Mouse (Mus musculus) heart, postnatal 0 days (tissue): Measurements from ENCODE around the gene Nrxn1. TPM values are rescaled to one million over a fixed set of nuclear protein-coding genes. Genes with fewer than 3 reads are reported as not detected.
"Not testable (repeated sequence)": the region's sequence is repeated elsewhere in the genome, so short reads cannot be mapped to it uniquely, and the experiment has no call there.

Experiments
- ATAC-seq: fragments of 200-750 bp; cut with Nextera tagmentation; 2 replicates; pipeline ENCODE4 v1.8.0; 2017; ENCODE audit warnings: low read depth, moderate number of reproducible peaks, moderate library complexity; ENCODE audit not compliant: insufficient read depth
- DNase-seq: peaks from one replicate; pipeline ENCODE4 v3.0.0-alpha.2; 2016; ENCODE audit warnings: low spot score
- H3K27ac ChIP-seq: fragments of 300-500 bp; sonication (generic); 2 replicates; pipeline ENCODE4 v1.5.1; 2014; ENCODE audit warnings: low read depth, mild to moderate bottlenecking
- H3K27me3 ChIP-seq: fragments of 300-500 bp; sonication (generic); 2 replicates; pipeline ENCODE4 v1.6.1; 2014; ENCODE audit warnings: low read length, mixed read lengths; ENCODE audit not compliant: control insufficient read depth, insufficient read depth
- H3K36me3 ChIP-seq: fragments of 300-500 bp; sonication (generic); replicated peaks from 2 replicates; pipeline ENCODE4 v1.6.1; 2014; ENCODE audit warnings: low read length, mixed read lengths; ENCODE audit not compliant: control insufficient read depth, insufficient read depth
- H3K4me1 ChIP-seq: fragments of 300-500 bp; sonication (generic); 2 replicates; pipeline ENCODE4 v1.6.1; 2014; ENCODE audit warnings: antibody characterized with exemption; ENCODE audit not compliant: control insufficient read depth, insufficient read depth
- H3K4me2 ChIP-seq: fragments of 300-500 bp; sonication (generic); 2 replicates; pipeline ENCODE4 v1.6.1; 2014; ENCODE audit warnings: low read depth, mild to moderate bottlenecking, low read length, moderate library complexity
- H3K4me3 ChIP-seq: fragments of 300-500 bp; sonication (generic); 2 replicates; pipeline ENCODE4 v1.5.1; 2014; ENCODE audit warnings: low read depth, low read length
- H3K9ac ChIP-seq: fragments of 300-500 bp; sonication (generic); replicated peaks from 2 replicates; pipeline ENCODE4 v1.6.1; 2014; ENCODE audit warnings: low read depth, low read length, mixed read lengths
- H3K9me3 ChIP-seq: fragments of 300-500 bp; sonication (generic); replicated peaks from 2 replicates; pipeline ENCODE4 v1.6.1; 2016; ENCODE audit warnings: low read length; ENCODE audit not compliant: control insufficient read depth
- CTCF ChIP-seq: IDR thresholded peaks from 2 replicates; pipeline ENCODE4 v1.5.1; 2016; ENCODE audit warnings: antibody characterized with exemption, control low read depth, low read depth
- EP300 ChIP-seq: IDR thresholded peaks from 2 replicates; pipeline ENCODE4 v1.6.1; 2016; ENCODE audit warnings: antibody characterized with exemption, low read depth
- WGBS: fragments of 180-500 bp; shearing (Covaris S2); extraction: QIAGEN DNeasy Blood & Tissue Kit; methylation state at CpG from one replicate; pipeline ENCODE4 v1.1.7; 2014; 5-methylcytosine and 5-hydroxymethylcytosine counted together
- polyA plus RNA-seq: library from polyadenylated mRNA; unstranded; fragments of >200 nt; fragmentation: Nextera tagmentation; extraction: Ambion mirVana; gene quantifications from 2 replicates; pipeline ENCODE4 v1.2.1, GENCODE M21; 2015
- total RNA-seq: library from RNA; depleted of rRNA; stranded (reverse); fragments of >200 nt; gene quantifications from 2 replicates; pipeline ENCODE4 v1.2.3, GENCODE M21; 2014; ENCODE audit warnings: low replicate concordance

The Nrxn1 gene
- total and polyA plus RNA-seq, 2 experiments from 2014 or later = 1.1 to 4.1 TPM

GRCm38 (mm10) chr17:90544639-90545259 lies 548.1 kb downstream of the Nrxn1 start:
- TF ChIP-seq EP300 (no peak), CTCF (no peak)
- ATAC-seq = no peak
- WGBS = 57% methylated on average over 8 of the region's 8 CpGs
- Histone ChIP-seq H3K9ac (no peak overlapping the region), H3K4me1 (no peaks in the 10 kb centered on the region), H3K9me3 (no peaks in the 10 kb centered on the region), H3K36me3 (no peaks in the 10 kb centered on the region), H3K27ac (no peak overlapping the region), H3K4me3 (no peak overlapping the region), H3K27me3 (no peaks in the 10 kb centered on the region), H3K4me2 (no peak overlapping the region)
- no peak for DNase-seq

- no peaks in the 10 kb centered on the region for H3K36me3 ChIP-seq
- no peak overlapping the region for H3K4me3 ChIP-seq
- no peak overlapping the region for H3K9ac ChIP-seq
- no peak for ATAC-seq
- TF ChIP-seq EP300 (no peak), CTCF (no peak)
- WGBS = 16% methylated on average over 4 of the region's 4 CpGs
- H3K4me1 ChIP-seq = no peaks in the 10 kb centered on the region
- no peak for DNase-seq
- no peaks in the 10 kb centered on the region for H3K27me3 ChIP-seq
- no peak overlapping the region for H3K4me2 ChIP-seq
- no peak overlapping the region for H3K27ac ChIP-seq
- no peaks in the 10 kb centered on the region for H3K9me3 ChIP-seq
Observed at GRCm38 (mm10) chr17:90543986-90544638, 548.8 kb downstream of the Nrxn1 start.

- H3K36me3 ChIP-seq = no peaks in the 10 kb centered on the region
- H3K27ac ChIP-seq = no peak overlapping the region
- DNase-seq (no peak), ATAC-seq (no peak)
- no peaks in the 10 kb centered on the region for H3K9me3 ChIP-seq
- H3K4me3 ChIP-seq = no peak overlapping the region
- 90% methylated on average over 2 of the region's 2 CpGs for WGBS
- no peak overlapping the region for H3K9ac ChIP-seq
- H3K4me2 ChIP-seq = no peak overlapping the region
- no peak for TF ChIP-seq CTCF
- TF ChIP-seq EP300 = no peak
- H3K27me3 ChIP-seq = no peaks in the 10 kb centered on the region
- no peaks in the 10 kb centered on the region for H3K4me1 ChIP-seq
Observed at GRCm38 (mm10) chr17:90531443-90531842, 561.4 kb downstream of the Nrxn1 start.

- no peak overlapping the region for H3K4me2 ChIP-seq
- no peak overlapping the region for H3K4me3 ChIP-seq
- no peaks in the 10 kb centered on the region for H3K9me3 ChIP-seq
- no peak overlapping the region for H3K9ac ChIP-seq
- 65% methylated on average over 2 of the region's 2 CpGs for WGBS
- ATAC-seq (no peak), DNase-seq (no peak)
- no peak overlapping the region for H3K27ac ChIP-seq
- no peak for TF ChIP-seq EP300
- no peak for TF ChIP-seq CTCF
- no peaks in the 10 kb centered on the region for H3K27me3 ChIP-seq
- H3K4me1 ChIP-seq = no peaks in the 10 kb centered on the region
- H3K36me3 ChIP-seq = no peaks in the 10 kb centered on the region
Observed at GRCm38 (mm10) chr17:90506026-90506425, 586.8 kb downstream of the Nrxn1 start.

DNA sequence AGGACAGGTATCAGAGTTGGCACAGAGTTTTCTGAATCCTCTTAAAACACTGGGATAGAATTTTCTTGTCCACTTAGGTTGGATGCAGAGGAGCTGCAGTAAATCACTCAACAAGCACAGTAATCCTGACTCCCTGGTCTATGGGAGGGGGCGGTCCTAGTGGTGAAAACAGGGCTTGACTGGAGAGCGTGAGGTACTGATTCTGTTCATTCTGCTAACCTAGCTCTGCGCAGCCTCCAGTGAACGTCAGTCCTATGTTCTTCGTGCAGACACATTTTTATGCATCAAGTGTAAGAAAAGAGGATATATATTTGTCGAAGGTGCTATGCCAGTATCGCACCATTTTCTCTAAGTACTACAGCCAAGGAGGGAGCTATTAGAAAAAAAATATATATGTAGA lies 588.9 kb downstream of the Nrxn1 start:
- WGBS = 54% methylated on average over 7 of the region's 7 CpGs
- H3K4me2 ChIP-seq, H3K9ac ChIP-seq, H3K4me1 ChIP-seq, H3K36me3 ChIP-seq, DNase-seq, H3K9me3 ChIP-seq, H3K27me3 ChIP-seq, H3K4me3 ChIP-seq, H3K27ac ChIP-seq, ATAC-seq: not testable (repeated sequence)
